In genomic region chr2:112428534-112428933, GRCm38 (mm10) we compare ENCODE assay signal across 25 mouse cellular contexts. TPM values are rescaled to one million over a fixed set of nuclear protein-coding genes. Genes with fewer than 3 reads are reported as not detected.
"Had no signal": no experiment of that assay in that cellular context is flagged by ENCODE, and none has a peak within 500 bp of the region (broad histone marks: within the 10 kb centered on the region; RNA-seq: fewer than 3 reads in every experiment).

No protein-coding gene starts in this region.

RNA-seq across cellular contexts. Expression of gene Chrm5, which starts 52.0 kb away (rescaled TPM):
- total RNA-seq: liver, adult 2 months; megakaryocyte progenitor cell, adult 5-6 weeks; megakaryocyte, adult 5-6 weeks; megakaryocyte-erythroid progenitor cell, adult 5-6 weeks; monocyte, adult 5-6 weeks had no signal
- polyA plus RNA-seq: limb, embryonic 10.5 days; limb, embryonic 12.5 days; limb, embryonic 13.5 days; limb, embryonic 14.5 days; liver, adult 2 months; liver, embryonic 11.5 days; liver, embryonic 12.5 days; liver, embryonic 13.5 days; liver, embryonic 14.5 days; liver, embryonic 15.5 days; liver, embryonic 16.5 days; liver, postnatal 0 days; lung, adult 2 months; lung, embryonic 14.5 days; lung, embryonic 15.5 days; lung, postnatal 0 days; macrophage; midbrain, embryonic 10.5 days; midbrain, embryonic 11.5 days; myocyte; neural tube, embryonic 11.5 days had no signal
